Mouse (Mus musculus): ENCODE measurements around the gene Pelo. TPM values are rescaled to one million over a fixed set of nuclear protein-coding genes. Genes with fewer than 3 reads are reported as not detected.

Pelo gene
- polyA plus RNA-seq, 1 experiment = 44.1 TPM

GRCm38 (mm10) chr13:115102754-115103153, 12.8 kb upstream of the Pelo start:
- no peak for TF ChIP-seq GATA1 (IDR thresholded peaks at IDR 0.05; ENCODE audit: low read length)

- no peak for TF ChIP-seq GATA1 (IDR thresholded peaks at IDR 0.05; ENCODE audit: low read length)
Measured at GRCm38 (mm10) chr13:115101355-115102191, 11.6 kb upstream of the Pelo start, which contains the start of the genes Gm49395 and Itga1. Gene Gm49395, minus strand, starts transcription at chr13:115101921. Gene Itga1, minus strand, starts transcription at chr13:115101964.

GRCm38 (mm10) chr13:115100381-115101177, 10.6 kb upstream of the Pelo start:
- no peak for TF ChIP-seq GATA1 (IDR thresholded peaks at IDR 0.05; ENCODE audit: low read length)

- TF ChIP-seq GATA1 (IDR thresholded peaks at IDR 0.05; ENCODE audit: low read length) = no peak
Measured at GRCm38 (mm10) chr13:115099381-115099780, 9.4 kb upstream of the Pelo start.

DNA sequence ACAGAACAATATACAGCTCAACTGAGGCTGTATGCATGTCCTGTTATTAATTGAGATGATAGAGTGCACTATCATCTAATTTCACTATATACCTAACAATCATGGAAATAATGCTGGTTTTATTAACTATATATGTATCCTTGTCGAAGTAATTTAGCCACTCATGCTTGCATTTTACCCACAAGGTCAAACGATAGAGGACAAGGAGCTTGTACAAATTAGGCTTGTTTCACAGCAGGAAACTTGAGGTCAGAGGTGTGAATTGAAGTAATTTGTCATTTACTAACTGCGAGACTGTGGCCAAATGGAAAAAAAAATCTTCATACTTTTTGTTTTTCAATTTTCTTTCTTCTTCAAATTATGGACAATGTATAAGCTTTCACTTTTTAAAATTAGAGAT, 8.2 kb upstream of the Pelo start:
- TF ChIP-seq GATA1 (IDR thresholded peaks at IDR 0.05; ENCODE audit: low read length) = no peak

- no peak for TF ChIP-seq GATA1 (IDR thresholded peaks at IDR 0.05; ENCODE audit: low read length)
Measured at GRCm38 (mm10) chr13:115096965-115097364, 7.0 kb upstream of the Pelo start.

DNA sequence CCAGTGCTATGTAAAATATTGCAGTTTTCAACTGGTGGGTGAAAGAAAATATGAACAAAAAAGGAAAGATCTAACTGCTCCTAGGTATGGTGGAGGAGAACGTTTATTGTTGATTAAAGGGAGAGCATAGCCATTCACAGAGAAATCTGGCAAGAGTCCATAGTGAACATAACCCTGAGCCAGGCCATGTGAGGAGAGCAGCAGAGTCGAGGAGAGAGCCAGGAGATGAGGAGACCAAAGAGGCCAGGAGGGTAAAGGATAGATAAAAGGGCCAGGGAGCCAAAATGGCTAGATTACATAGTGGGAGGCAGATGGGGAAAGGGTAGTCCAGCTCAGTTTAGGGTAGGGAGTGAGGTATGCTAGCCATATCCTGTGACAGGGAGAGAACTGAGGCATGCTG, 6.2 kb upstream of the Pelo start:
- TF ChIP-seq GATA1 (IDR thresholded peaks at IDR 0.05; ENCODE audit: low read length) = no peak

DNA sequence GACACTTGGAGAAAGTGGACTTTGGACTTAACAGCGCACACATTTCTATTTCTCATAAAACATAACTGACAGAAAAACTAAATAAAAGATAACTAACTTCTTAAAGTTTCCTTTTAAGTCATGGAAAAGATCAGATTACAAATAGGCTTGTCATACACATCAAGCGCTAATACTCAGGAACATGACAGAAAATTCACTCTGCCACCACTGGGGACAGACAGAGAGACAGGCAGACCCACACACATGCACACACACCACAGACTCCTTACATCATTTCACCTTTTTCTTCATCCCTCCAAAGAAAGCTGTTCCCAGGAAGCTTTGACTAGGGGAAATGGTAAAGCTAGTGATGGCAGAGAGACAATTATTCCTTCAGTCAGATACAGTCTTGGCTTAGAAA, 5.4 kb upstream of the Pelo start:
- no peak for TF ChIP-seq GATA1 (IDR thresholded peaks at IDR 0.05; ENCODE audit: low read length)

DNA sequence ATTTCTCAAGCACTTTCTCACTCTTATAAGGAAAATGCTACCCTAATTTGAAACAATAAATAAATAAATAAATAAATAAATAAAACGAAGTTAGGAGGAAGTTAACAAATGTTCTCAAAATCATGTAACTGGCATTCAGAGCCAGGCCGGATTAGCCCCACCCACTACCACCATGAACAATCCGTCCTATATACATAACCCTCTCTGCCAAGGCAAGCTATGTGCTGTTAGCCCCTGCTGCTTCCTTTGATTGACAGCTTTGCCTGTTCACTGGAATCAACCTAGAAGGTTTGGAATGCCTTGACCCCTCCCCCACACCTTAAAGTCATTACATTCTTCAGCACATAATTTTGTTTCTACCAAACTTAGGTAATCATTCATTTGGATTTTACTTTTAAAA, 1.5 kb upstream of the Pelo start:
- TF ChIP-seq GATA1 (IDR thresholded peaks at IDR 0.05; ENCODE audit: low read length) = no peak

DNA sequence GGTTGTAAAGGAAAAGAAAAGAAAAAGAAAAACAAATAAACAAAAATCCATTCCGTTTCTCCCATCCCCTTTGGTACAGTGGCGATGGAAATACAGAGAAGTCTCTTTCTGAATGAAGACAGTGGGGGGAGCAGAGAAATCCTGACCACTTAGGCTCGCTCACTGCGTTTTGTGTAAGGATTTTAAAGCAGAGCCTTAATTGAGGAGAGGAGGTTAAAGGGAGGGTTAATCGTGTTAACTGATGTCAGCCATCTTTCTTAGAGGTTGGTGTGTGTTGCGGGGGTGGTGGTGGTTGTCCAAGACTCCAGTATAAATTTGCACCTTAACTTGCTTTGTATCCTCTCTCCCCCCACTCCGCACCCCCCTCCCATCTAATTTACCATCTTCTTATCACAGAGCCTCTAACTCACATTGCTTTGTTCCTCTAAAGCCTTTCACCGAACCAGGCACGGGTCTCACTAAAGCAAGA, 1.0 kb upstream of the Pelo start:
- TF ChIP-seq GATA1 (IDR thresholded peaks at IDR 0.05; ENCODE audit: low read length) = no peak

- no peak for TF ChIP-seq GATA1 (IDR thresholded peaks at IDR 0.05; ENCODE audit: low read length)
Measured at GRCm38 (mm10) chr13:115089395-115090025, 476 bp downstream of the Pelo start.

- no peak for TF ChIP-seq GATA1 (IDR thresholded peaks at IDR 0.05; ENCODE audit: low read length)
Measured at GRCm38 (mm10) chr13:115089020-115089394, 979 bp downstream of the Pelo start.

GRCm38 (mm10) chr13:115085974-115086373, 4.0 kb downstream of the Pelo start:
- TF ChIP-seq GATA1 (IDR thresholded peaks at IDR 0.05; ENCODE audit: low read length) = no peak

- no peak for TF ChIP-seq GATA1 (IDR thresholded peaks at IDR 0.05; ENCODE audit: low read length)
Measured at GRCm38 (mm10) chr13:115082339-115082738, 7.6 kb downstream of the Pelo start.

DNA sequence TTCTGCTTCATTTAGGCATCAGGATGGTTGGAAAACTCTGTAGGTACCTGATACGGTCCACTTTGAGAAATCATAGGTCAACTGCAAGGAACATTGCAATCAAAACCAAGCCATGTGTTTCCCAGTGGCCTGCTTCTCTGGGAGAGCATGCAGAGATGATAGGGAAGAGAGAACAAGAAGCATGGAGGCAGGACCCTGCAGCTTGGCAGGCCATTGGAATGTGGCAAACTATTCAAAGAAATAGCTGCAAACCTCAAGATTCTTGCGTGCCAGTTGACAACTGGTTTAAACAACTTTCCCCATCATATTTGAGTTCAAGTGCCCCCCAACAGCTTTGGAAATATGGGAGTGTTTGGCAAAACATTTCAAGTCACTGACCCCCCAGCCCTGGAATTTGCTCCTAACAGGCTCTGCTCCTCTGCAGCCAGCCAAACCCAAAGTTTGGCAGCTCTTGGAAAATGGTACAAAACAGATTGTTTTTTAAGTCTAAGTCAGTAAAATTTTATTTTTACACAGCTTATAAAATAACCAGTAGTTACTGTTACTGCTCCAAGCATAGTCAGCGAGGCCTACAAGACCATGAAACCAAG, 9.9 kb downstream of the Pelo start:
- no peak for TF ChIP-seq GATA1 (IDR thresholded peaks at IDR 0.05; ENCODE audit: low read length)
